Mouse (Mus musculus) MEL-GATA-1-ER (cell line): ENCODE data around the gene Mycs.

Experiments used
- DNase-seq: peaks from one replicate; pipeline ENCODE4 v3.0.0-alpha.2; 2012; ENCODE audit warnings: low read depth; ENCODE audit errors: extremely low read depth

The Mycs gene

DNA sequence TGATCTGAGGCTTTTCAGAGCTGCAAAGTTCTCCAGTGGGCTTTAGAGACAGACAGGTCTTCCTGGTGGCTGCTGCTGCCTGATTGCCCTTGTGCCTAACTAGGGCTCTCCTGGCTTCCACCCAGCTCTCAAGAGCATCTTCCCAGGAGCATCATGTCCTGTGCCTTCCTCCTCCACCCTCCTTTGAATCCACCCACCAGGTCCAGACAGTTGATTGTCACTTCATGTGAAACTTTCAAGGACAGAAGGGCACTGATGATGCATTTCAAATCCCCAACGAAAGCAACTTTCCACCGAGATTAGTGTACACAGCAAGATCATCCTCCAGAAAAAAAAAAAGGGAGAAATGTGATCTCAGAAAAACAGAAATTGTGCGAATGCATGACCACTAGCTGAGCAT lies at the start of gene Mycs:
Gene Mycs, minus strand, starts transcription at position 101 of the 400 bp plus-strand sequence.
- DNase-seq = no peak

DNA sequence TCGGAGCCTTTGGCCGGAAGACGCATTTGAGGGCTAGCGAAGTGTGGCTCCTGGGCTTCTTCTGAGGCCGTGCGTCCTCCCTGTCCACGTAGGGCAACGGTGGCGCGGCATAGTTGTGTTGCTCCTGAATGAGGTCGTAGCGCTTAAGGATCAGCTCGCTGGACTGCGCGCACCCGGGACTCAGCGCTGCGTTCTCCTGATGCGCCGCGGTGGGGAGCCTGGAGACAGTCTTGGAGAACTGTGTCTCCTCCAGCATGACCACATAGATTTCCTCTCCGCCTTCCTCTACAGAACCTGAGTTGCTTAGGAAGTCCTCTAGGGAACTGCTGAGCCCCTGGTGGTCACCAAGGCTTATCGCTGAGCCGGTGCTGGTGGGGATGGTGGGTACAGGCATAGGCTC lies 1.0 kb downstream of the Mycs start:
- no peak for DNase-seq
